Mouse (Mus musculus): ENCODE results near the gene Sec31a.

Sec31a gene

GRCm38 (mm10) chr5:100373952-100374351 is 42.1 kb downstream of the Sec31a start:
- TF ChIP-seq POU5F1 (IDR thresholded peaks at IDR 0.05; ENCODE audit: borderline replicate concordance, low read length) (no peak), CTCF (conservative IDR thresholded peaks at IDR 0.05; ENCODE audit: low read length) (peak; percentile 75), NANOG (IDR thresholded peaks at IDR 0.05; ENCODE audit: borderline replicate concordance, low read length) (no peak)
- H3K4me3 ChIP-seq (replicated peaks; ENCODE audit: low read length), result no peak overlapping the region
- peaks cover 4% of the 10 kb centered on the region; the same call in 1 of the 2 replicates for H3K4me1 ChIP-seq (replicated peaks; ENCODE audit: low read depth, low read length)
- H3K36me3 ChIP-seq (ENCODE audit: insufficient read depth, low read length), result peaks cover 91% of the 10 kb centered on the region
- H3K27me3 ChIP-seq (ENCODE audit: insufficient read depth, low read length), result no peaks in the 10 kb centered on the region
- no peaks in the 10 kb centered on the region for H3K9me3 ChIP-seq (ENCODE audit: low read length)

GRCm38 (mm10) chr5:100370919-100371318 is 45.1 kb downstream of the Sec31a start:
- H3K9me3 ChIP-seq (ENCODE audit: low read length), result no peaks in the 10 kb centered on the region
- TF ChIP-seq POU5F1 (IDR thresholded peaks at IDR 0.05; ENCODE audit: borderline replicate concordance, low read length) (no peak), CTCF (conservative IDR thresholded peaks at IDR 0.05; ENCODE audit: low read length) (peak; percentile 33; the same call in 1 of the 2 replicates), NANOG (IDR thresholded peaks at IDR 0.05; ENCODE audit: borderline replicate concordance, low read length) (no peak)

GRCm38 (mm10) chr5:100369825-100370459 is 46.1 kb downstream of the Sec31a start:
- peaks cover 4% of the 10 kb centered on the region; the same call in 1 of the 2 replicates for H3K4me1 ChIP-seq (replicated peaks; ENCODE audit: low read depth, low read length)
- no peaks in the 10 kb centered on the region for H3K9me3 ChIP-seq (ENCODE audit: low read length)
- no peaks in the 10 kb centered on the region for H3K27me3 ChIP-seq (ENCODE audit: insufficient read depth, low read length)
- H3K36me3 ChIP-seq (ENCODE audit: insufficient read depth, low read length), result peaks cover 89% of the 10 kb centered on the region
- TF ChIP-seq CTCF (conservative IDR thresholded peaks at IDR 0.05; ENCODE audit: low read length), result no peak
- TF ChIP-seq NANOG (IDR thresholded peaks at IDR 0.05; ENCODE audit: borderline replicate concordance, low read length), result no peak
- TF ChIP-seq POU5F1 (IDR thresholded peaks at IDR 0.05; ENCODE audit: borderline replicate concordance, low read length), result no peak
- no peak overlapping the region for H3K4me3 ChIP-seq (replicated peaks; ENCODE audit: low read length)

More at GRCm38 (mm10) chr5:100370919-100371318, 45.1 kb downstream of the Sec31a start:
- Histone ChIP-seq H3K4me3 (replicated peaks; ENCODE audit: low read length) (no peak overlapping the region), H3K4me1 (replicated peaks; ENCODE audit: low read depth, low read length) (peaks cover 4% of the 10 kb centered on the region; the same call in 1 of the 2 replicates), H3K36me3 (ENCODE audit: insufficient read depth, low read length) (peaks cover 89% of the 10 kb centered on the region), H3K27me3 (ENCODE audit: insufficient read depth, low read length) (no peaks in the 10 kb centered on the region)

GRCm38 (mm10) chr5:100369093-100369492 is 46.9 kb downstream of the Sec31a start:
- H3K4me1 ChIP-seq (replicated peaks; ENCODE audit: low read depth, low read length), result peaks cover 4% of the 10 kb centered on the region; the same call in 1 of the 2 replicates
- H3K4me3 ChIP-seq (replicated peaks; ENCODE audit: low read length), result no peak overlapping the region
- peaks cover 89% of the 10 kb centered on the region for H3K36me3 ChIP-seq (ENCODE audit: insufficient read depth, low read length)
- TF ChIP-seq CTCF (conservative IDR thresholded peaks at IDR 0.05; ENCODE audit: low read length), result no peak
- no peak for TF ChIP-seq POU5F1 (IDR thresholded peaks at IDR 0.05; ENCODE audit: borderline replicate concordance, low read length)
- TF ChIP-seq NANOG (IDR thresholded peaks at IDR 0.05; ENCODE audit: borderline replicate concordance, low read length), result no peak
- H3K27me3 ChIP-seq (ENCODE audit: insufficient read depth, low read length), result no peaks in the 10 kb centered on the region
- H3K9me3 ChIP-seq (ENCODE audit: low read length), result no peaks in the 10 kb centered on the region

- no peaks in the 10 kb centered on the region for H3K9me3 ChIP-seq (ENCODE audit: low read length)
- TF ChIP-seq POU5F1 (IDR thresholded peaks at IDR 0.05; ENCODE audit: borderline replicate concordance, low read length), result no peak
- TF ChIP-seq CTCF (conservative IDR thresholded peaks at IDR 0.05; ENCODE audit: low read length), result no peak
- TF ChIP-seq NANOG (IDR thresholded peaks at IDR 0.05; ENCODE audit: borderline replicate concordance, low read length), result no peak
- H3K27me3 ChIP-seq (ENCODE audit: insufficient read depth, low read length), result no peaks in the 10 kb centered on the region
- peaks cover 4% of the 10 kb centered on the region; the same call in 1 of the 2 replicates for H3K4me1 ChIP-seq (replicated peaks; ENCODE audit: low read depth, low read length)
- H3K36me3 ChIP-seq (ENCODE audit: insufficient read depth, low read length), result peaks cover 89% of the 10 kb centered on the region
- H3K4me3 ChIP-seq (replicated peaks; ENCODE audit: low read length), result no peak overlapping the region
Observed at GRCm38 (mm10) chr5:100368527-100368926, 47.5 kb downstream of the Sec31a start.

GRCm38 (mm10) chr5:100367051-100367450 is 49.0 kb downstream of the Sec31a start:
- no peak overlapping the region for H3K4me3 ChIP-seq (replicated peaks; ENCODE audit: low read length)
- H3K27me3 ChIP-seq (ENCODE audit: insufficient read depth, low read length), result no peaks in the 10 kb centered on the region
- H3K4me1 ChIP-seq (replicated peaks; ENCODE audit: low read depth, low read length), result peaks cover 4% of the 10 kb centered on the region; the same call in 1 of the 2 replicates
- TF ChIP-seq CTCF (conservative IDR thresholded peaks at IDR 0.05; ENCODE audit: low read length) (no peak), NANOG (IDR thresholded peaks at IDR 0.05; ENCODE audit: borderline replicate concordance, low read length) (no peak), POU5F1 (IDR thresholded peaks at IDR 0.05; ENCODE audit: borderline replicate concordance, low read length) (no peak)
- no peaks in the 10 kb centered on the region for H3K9me3 ChIP-seq (ENCODE audit: low read length)
- peaks cover 91% of the 10 kb centered on the region for H3K36me3 ChIP-seq (ENCODE audit: insufficient read depth, low read length)

- no peaks in the 10 kb centered on the region for H3K9me3 ChIP-seq (ENCODE audit: low read length)
- no peak for TF ChIP-seq CTCF (conservative IDR thresholded peaks at IDR 0.05; ENCODE audit: low read length)
- TF ChIP-seq NANOG (IDR thresholded peaks at IDR 0.05; ENCODE audit: borderline replicate concordance, low read length), result no peak
- no peak for TF ChIP-seq POU5F1 (IDR thresholded peaks at IDR 0.05; ENCODE audit: borderline replicate concordance, low read length)
- H3K36me3 ChIP-seq (ENCODE audit: insufficient read depth, low read length), result peaks cover 49% of the 10 kb centered on the region
- no peak overlapping the region for H3K4me3 ChIP-seq (replicated peaks; ENCODE audit: low read length)
- 0 out of 2 replicates have a peak, but pooled peaks cover 2% of the 10 kb centered on the region for H3K27me3 ChIP-seq (ENCODE audit: insufficient read depth, low read length)
- H3K4me1 ChIP-seq (replicated peaks; ENCODE audit: low read depth, low read length), result peaks cover 24% of the 10 kb centered on the region
Observed at GRCm38 (mm10) chr5:100360296-100360695, 55.7 kb downstream of the Sec31a start.

- H3K9me3 ChIP-seq (ENCODE audit: low read length), result no peaks in the 10 kb centered on the region
- H3K4me1 ChIP-seq (replicated peaks; ENCODE audit: low read depth, low read length), result peaks cover 40% of the 10 kb centered on the region
- H3K27me3 ChIP-seq (ENCODE audit: insufficient read depth, low read length), result 0 out of 2 replicates have a peak, but pooled peaks cover 5% of the 10 kb centered on the region
- TF ChIP-seq NANOG (IDR thresholded peaks at IDR 0.05; ENCODE audit: borderline replicate concordance, low read length) (no peak), CTCF (conservative IDR thresholded peaks at IDR 0.05; ENCODE audit: low read length) (no peak), POU5F1 (IDR thresholded peaks at IDR 0.05; ENCODE audit: borderline replicate concordance, low read length) (no peak)
- H3K4me3 ChIP-seq (replicated peaks; ENCODE audit: low read length), result no peak overlapping the region
- peaks cover 30% of the 10 kb centered on the region for H3K36me3 ChIP-seq (ENCODE audit: insufficient read depth, low read length)
Observed at GRCm38 (mm10) chr5:100358334-100358733, 57.7 kb downstream of the Sec31a start.

Measured in E14TG2a.4 (cell line).